Mouse (Mus musculus) heart, postnatal 10 days (tissue): ENCODE results near the gene Calm3. TPM values are rescaled to one million over a fixed set of nuclear protein-coding genes. Genes with fewer than 3 reads are reported as not detected.

ENCODE experiments used
- DNase-seq, 2 experiments: peaks; one replicate each; pipeline ENCODE4 v3.0.0; 2021
- intact Hi-C: fragments of 180-260 bp; cut with DNase I; formaldehyde crosslinking; loops from one replicate; pipeline ENCODE4 v1.15.1; 2025
- total RNA-seq, 2 experiments: library from RNA; stranded (reverse); gene quantifications; 2 replicates each; pipeline ENCODE4 v1.2.3; 2021

The Calm3 gene
- total RNA-seq, 2 experiments from 2014 or later = 252 to 262 TPM

DNA sequence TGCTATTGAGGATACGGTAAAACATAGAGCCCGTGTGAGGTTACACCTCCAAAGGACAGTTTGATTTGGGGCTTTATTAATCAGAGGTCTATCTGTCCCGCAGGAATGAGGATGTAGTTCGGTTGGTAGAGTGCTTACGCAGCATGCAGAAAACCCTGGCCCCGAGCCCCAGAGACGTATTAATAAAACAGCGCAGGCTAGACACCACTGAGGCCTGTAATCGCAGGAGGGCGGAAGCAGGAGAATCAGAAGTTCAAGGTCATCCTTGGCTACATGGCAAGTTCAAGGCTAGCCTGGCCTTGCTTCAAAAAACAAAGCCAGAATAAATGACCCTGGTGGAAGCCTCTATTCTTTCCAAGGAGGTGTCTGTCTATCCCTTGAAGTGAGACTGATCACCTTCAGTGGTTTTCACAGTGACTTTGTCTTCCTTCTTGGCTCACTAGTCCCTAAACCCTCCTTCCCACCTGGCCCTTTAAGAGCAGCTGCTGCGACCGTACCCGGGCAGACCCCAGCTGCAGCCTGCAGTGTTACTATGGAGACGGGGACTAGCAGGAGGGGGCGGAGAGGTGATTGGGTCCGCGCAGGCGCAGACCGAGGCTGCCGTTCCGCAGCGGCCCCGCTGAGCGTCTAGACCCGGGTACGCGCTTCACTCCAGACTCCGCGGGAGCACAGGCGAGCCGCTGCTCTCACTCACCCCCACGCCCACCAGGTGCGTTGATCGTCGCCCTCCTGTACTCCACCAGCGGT, 20.3 kb upstream of the Calm3 start, which contains the start of gene Pnmal2:
Gene Pnmal2 (plus strand): TSS at position 622 of the 747 bp plus-strand sequence.
- peak; percentile 84 to 86 for DNase-seq
- intact Hi-C loops = no loop called here

DNA sequence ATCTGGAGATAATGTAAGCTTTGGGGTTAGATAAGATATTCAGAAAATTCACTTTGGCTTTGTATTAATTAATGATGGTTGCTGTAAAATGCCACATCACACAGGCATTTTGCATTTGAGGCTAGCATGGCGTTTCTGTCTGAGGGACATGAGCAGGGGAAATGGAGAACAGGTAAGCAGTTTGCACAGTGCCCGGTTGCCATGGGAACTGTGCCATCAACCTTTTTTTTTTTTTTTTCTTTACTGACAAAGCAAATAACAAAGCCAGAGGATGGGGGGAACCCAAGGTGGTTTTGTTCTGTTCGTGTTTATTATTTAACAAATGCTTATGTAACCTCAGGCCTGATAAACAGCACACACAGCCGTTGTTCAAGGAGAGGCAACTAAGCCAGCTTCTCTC, 18.9 kb upstream of the Calm3 start:
- intact Hi-C loops = no loop called here
- DNase-seq = no peak

DNA sequence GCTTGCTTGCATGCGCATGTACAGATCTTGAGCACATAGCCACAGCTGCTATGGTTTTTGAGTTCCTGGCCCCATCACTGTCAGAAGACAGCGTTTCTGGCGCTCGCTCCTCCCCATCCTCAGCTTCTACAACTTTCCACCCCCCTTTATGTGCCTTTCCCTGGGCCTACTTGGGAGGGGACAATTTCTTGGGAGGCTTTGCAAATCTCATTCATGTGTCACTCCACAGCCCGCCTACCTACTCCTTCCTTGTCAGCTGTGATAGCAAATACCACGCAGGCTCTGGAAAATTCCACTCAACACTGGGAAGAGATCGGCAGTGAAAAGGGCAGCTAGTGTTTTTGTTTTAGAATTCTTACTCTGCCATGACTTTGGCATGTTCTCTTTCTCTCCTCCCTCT, 16.4 kb upstream of the Calm3 start:
- intact Hi-C loops = no loop called here
- peak; percentile 35 to 38 for DNase-seq

DNA sequence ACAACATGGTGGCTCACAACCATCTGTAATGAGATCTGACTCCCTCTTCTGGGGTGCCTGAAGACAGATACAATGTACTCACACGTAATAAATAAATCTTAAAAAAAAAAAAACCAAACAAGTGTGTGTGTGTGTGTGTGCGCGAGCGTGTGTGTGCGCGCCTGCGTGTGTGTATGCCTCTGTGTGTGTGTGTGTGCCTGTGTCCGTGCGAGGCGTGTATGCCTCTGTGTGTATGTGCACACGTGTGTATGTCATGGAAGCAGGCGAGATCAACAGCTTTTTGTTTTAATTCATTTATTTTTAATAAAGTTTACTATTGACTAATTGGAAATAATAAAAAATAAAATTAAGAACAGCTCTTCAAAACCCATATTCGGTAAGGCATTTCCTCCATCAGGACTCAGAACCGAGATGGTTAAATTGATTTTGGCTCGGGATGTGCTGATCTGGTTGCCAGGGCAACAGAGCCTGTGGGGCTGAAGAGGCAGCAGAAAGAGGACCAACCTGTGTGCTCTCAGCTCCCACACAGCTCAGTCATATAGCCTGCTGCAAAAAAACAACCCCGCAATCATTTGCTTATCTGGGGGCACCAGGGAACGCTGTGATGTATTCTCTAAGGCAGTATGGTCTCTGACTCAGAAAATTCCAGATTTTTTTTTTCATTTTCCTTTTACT, 14.3 kb upstream of the Calm3 start:
- DNase-seq = peak in 1 of 2 experiments; percentile 24
- intact Hi-C loops = no loop called here

DNA sequence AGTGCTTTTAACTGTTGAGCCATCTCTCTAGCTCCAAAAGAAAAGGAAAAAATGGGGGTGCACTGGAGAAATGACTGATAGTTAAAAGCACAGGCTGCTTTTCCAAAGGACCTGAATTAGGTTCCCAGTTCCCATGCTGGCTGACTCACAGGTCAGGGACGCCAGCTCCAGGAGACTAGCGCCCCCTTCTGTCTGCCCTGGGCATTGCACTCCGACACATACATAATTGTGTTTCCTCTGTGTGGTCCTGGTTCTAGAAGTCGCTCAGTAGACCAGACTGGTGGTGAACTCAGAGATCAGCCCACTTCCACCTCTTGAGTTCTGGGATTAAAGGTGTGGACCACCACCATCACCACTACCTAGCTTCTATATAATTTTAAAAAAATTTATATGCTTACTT, 13.4 kb upstream of the Calm3 start:
- intact Hi-C loops = no loop called here
- DNase-seq = no peak

DNA sequence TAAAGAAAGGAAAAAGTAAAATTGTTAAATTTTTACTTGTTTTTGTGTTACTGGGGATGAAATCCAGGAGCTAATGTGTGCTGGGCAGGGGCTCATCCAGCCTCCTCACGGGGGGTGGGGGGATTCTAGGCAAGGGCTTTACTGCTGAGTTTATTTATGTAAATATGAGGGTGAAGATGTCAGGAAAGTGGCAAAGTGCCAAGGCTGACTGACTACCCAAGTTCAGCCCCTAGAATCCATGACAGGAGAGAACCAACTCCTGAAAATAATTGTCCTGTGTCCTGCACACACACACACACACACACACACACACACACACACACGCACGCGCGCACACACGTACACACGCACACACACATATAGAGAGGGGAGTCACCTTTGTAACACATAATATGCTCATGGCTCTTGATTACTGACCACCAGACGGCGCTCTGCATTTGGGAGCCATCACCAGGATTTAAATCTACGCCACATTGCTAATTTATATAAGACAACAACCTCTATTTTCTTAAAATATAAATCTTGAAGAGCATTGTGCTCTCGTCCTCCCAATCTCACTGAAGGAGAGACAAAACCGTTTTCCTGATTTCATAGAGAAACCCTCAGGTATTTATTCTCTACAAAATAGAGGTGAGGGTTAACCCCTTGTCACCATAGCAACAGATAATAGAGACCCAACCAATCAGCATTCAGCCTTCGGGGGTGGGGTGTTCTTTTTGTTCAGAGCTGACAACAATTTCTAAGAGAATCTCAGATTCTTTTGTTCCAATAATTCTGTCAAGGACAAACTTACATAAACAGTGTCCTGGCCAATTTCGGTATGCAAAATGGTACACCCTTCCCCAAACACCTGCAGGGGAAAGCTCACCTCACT, 9.0 kb upstream of the Calm3 start:
- peak; percentile 58 to 78 for DNase-seq
- intact Hi-C loops = loop anchor here (1.0 kb wide), 3 partner anchors 17 to 133 kb away; no protein-coding TSS in a partner anchor

DNA sequence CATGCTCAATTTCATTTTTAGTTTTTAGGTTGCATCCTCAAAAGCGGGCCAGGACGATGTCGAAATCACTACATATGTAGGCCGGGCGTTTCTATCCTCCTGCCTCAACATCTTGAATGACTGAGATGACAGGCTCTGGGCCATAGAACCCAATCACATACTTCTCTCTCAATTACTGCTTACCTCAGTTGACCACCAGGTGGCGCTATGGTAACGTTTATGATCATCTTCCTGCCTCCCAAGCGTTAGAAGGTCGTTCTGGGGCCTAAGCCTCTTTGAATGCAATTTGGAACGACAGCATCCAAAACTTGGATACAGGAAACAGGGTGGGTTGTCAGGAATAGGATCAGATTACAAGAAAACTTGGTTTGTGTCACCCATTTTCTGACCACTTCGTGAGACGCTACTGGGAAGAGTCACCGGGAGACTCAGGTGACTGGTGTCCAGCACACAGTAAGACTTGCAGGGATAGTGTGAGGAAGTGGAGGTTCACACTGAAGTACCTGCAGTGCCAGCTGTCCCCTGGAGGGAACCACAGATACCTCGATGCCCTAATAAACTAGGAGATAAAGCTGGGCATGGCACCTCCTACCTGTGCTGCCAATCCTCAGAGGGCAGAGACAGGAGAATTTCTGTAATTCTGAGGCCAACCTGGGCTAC, 8.2 kb upstream of the Calm3 start:
- intact Hi-C loops = loop anchor here (1.0 kb wide), 2 partner anchors 18 to 70 kb away; no protein-coding TSS in a partner anchor
- DNase-seq = peak; percentile 87 to 93

DNA sequence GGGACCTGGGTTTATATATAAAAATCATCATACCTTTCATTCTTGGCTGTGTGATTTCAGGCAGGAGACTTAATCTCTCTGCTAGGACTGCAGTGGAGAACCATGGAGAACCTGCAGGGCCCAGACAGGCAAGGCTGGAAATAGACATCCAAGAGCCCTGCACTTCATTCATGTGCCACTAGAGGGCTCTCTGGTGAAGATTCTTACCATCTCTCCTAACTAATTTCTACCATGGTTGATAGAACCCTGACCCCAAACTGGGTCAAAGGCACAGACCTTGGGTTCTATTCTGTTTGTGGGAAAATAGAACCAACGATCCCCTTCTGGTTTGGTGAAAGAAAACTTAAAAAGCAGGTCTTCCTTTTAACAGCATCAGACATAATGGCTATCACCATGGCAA, 6.9 kb upstream of the Calm3 start:
- DNase-seq = peak; percentile 80 to 84
- intact Hi-C loops = no loop called here

DNA sequence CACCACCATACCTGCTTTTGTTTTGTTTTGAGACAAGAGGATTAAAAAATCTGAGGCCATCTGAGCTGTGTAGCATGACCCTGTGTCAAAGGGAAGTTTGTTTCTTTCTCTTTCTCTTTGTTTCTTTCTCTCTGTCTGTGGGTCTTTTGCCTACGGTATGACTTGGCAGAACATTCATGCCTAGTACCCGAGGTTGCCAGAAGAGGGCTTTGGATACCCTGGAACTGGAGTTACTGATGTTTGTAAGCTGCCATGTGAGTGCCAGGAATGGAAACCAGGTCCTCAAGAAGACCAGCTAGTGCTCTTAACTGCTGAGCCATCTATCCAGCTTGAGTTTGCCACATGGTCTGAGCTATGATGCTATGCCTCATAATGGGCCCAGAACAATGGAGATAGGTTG, 4.4 kb upstream of the Calm3 start:
- intact Hi-C loops = no loop called here

DNA sequence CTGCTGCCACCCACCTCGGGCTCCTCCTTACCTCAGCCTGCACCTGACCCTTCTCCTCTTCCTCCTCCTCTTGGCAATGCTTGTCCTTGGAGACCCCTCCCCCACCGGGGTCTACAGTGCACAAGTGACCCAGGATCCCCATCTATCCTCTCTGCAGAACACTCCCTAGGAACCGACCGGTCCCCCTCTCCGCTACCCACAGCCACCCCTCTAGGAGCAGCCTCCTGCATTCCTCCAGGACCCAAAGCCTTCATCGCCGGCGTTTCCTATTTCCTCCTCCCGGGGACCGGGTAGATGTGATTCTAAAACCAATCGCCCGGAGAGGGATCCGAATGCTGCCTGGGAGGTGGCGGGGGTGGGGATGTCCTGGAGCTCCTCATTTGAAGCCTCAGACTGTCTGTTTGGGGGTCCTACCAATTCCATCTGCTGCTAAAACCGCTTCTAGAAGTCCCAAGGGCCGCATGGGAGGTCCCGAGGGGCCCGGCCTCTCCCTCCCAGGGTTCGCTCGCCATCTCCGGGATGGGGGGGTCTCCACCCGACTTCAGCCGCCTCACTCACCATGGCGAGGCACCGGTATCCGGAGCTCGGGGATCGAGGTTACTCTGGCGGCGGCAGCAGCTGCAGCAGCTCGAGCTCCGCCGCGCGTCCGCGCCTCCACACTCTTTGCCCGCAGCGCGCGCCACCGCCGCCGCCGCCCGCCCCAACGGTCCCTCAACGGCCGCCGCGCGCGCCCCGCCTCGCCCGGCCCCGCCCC, 454 bp downstream of the Calm3 start:
- no peak for DNase-seq
- intact Hi-C loops = loop anchor here (5.0 kb wide), 1 partner anchor 106 kb away; the partner anchor contains the start of genes Fkrp and Strn4

More for the DNA sequence above, 4.4 kb upstream of the Calm3 start:
- no peak for DNase-seq

DNA sequence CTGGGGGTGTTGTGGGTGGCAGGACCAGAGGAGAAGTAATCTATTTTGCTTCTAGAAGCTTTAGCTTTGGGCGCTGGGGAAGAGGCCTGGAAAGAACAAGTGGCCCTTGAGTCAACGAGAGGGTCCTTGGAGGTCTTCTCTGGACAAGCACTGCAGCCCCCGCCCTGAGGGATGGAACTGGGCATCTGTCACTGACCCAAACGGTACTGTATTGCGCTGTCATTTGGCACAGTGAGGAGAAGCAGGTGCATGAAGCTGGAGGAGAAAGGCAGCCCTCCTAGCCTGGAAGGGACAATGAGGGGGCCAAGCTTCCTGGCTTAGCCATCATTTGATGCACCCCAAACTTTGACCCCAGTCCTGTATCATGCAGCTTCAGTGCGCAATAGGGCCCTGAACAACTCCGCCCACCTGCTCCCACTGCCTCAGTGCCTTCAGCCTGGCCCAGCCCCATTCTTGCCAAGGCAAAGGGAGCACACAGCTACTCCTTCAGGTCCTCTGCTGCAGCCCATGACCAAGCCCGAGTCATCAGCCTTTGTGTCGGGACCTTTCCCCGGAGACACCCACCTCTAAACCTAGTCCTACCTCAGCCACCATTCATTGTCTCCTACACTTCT, 1.4 kb downstream of the Calm3 start:
- intact Hi-C loops = loop anchor here (5.0 kb wide), 1 partner anchor 105 kb away; the partner anchor contains the start of genes Fkrp and Strn4
- DNase-seq = no peak

DNA sequence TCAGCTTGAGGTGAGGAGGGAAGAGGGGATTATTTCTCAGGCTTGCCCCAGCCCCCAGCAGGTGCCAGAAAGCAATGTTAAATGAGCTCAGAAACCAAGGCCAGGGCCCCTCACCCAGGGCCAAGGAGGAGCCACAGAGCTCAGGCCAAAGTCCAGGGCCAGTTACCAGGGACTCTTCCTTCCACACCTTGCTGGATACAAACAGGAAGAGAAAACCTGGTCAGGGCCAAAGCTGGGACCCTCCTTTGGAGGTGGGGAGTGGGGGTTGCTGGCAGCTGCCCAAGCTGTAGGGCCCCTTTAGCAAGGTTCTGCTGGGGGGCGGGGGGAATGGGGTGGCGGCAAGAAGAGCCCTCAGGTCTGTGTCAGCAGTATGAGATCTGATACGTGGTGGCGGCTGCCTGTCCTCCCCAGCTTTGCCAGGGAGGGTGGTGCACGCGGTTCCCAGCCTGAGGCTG, 2.0 kb downstream of the Calm3 start:
- no peak for DNase-seq
- intact Hi-C loops = loop anchor here (5.0 kb wide), 1 partner anchor 105 kb away; the partner anchor contains the start of genes Fkrp and Strn4

DNA sequence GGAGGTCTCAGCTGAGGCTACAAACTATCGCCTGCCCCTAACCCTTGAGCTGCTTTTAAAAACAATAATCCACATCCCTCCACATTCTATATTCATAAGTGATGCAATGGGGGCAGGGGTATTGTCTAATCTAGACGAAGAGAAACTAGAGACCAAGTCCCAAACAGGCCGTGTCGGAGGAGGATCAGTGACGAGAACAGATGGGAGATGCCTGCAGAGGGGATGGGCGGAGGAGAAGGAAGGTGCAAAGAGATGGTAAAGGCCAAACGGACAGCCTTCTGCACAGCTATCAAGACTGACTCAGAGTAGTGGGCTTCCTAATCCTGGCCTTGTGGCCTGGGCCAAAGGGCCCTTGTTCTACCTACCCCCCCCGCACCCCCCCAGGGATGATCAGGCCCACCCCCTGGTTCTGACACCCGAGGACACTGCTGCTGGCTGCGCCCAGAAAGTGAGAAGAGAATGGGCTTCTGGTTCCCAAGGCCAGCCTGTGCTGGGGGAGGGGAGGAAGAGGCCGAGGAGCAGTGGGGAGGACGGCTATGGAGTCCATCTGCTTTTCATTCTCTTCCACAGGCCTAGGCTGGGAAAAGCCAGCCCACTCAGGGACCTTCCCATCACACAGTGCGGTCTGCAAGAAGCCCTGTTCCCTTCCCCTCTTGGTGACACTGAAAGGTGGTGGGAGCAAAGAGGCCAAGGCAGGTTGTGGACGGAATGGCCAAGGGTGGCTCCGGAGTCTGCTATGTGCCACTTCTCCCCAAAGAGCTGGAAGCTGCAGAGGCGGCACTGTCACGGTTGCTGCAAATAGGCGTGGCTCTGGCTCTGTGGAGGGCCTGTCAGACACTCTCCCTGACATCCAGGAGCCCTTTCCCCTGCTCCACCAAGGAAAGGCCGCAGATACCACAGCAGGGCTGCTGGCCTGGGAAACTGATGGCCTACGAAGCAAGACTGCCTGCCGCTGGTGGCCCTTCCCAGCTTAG, 2.8 kb downstream of the Calm3 start:
- peak in 1 of 2 experiments; percentile 48 for DNase-seq
- intact Hi-C loops = loop anchor here (5.0 kb wide), 1 partner anchor 104 kb away; the partner anchor contains the start of genes Fkrp and Strn4

DNA sequence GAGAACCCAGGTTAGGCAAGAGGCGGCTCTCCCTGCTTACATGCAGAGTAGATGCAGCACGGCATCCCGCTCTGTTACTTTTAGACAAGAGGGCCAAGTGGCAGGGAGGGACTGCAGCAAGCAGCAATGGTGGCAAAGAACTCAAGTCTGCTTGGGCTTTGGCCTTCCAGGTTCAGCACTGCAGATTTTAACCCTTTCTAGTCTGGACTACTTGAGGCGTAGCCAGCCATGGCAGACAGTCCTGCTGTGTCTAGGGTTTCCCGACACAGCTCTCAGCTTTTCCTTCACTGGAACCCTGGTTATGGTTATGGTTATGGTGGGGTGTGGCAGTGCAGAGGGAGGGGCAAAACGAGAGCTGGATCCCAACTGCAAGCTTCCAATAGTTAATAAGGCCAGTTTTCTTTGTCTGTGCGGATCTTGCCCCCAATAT, 3.7 kb downstream of the Calm3 start:
- no peak for DNase-seq
- intact Hi-C loops = loop anchor here (5.0 kb wide), 1 partner anchor 103 kb away; the partner anchor contains the start of genes Fkrp and Strn4

DNA sequence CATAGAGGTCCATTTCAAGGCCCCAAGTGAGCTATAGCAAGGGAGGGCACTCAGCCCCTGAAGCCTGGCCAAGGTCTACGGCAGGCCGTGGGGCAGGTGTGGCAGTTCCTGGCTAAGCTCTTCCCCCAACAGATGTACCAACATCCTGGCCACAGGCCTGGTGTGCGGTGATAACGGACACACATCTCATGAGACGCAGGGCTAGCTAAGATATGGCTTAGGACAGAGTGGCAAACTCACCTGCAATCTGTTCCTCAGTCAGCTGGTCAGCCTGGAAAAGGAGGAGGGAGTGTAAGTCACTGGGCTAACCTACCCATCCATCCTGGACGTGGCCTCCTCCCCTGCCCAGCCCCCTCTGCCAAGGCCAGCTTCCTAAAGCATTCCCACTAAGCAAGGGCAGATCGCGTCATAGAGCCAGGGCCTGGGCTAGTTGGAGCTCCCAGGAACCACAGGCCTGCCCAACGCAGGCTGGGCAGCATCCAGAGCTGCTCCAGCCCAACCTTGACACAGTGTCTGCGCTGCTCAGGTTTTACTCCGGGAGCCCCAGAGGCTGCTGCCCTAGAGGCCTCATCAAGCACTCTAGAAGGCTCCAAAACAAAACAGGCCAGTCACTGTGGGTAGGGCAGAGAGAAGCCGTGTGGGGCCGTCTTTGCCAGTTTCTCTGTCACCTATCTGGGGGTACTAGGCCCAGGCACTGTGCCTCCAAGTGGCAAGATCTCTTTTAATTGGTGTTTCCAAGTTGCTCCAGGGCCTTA, 4.3 kb downstream of the Calm3 start:
- no peak for DNase-seq
- intact Hi-C loops = loop anchor here (5.0 kb wide), 1 partner anchor 102 kb away; the partner anchor contains the start of genes Fkrp and Strn4

DNA sequence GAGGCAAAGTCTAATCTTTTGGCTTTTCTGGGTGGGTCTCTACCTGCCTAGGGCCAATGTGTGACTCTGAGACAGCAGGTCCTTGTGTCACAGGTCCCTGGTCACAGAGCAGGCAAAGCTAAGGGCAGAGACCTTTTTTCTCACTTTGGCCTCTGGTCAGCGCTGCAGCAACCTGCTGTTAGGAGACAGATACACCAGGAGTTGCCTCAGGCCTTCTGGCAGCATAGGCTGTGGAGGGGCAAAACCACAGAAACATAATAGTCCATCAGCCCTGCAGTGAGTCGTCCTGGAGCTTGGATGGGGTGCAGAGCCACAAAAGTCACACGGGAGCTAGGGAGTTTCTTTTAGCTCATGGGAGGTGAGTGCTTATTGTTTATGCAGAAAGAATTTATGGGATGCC, 5.2 kb downstream of the Calm3 start:
- intact Hi-C loops = no loop called here
- no peak for DNase-seq

DNA sequence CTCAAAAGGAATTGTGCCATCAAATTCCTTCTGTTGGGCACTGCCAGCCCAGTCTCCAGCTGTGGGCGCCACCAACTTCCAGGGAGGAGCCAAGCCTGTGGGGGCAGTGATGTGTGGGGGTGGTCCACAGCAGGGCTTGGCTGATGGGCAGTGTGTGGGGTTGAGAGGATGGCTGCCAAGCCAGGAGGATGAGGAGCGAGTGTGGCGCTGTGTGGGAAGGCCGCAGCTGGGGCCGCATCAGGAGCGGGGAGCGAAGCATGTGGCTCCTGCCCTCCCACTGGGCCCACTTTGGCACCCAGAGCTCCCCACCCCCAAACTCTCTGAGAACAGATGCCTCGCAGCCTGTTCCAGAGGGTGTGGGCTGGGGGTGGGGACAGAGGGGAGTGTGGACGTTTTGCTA, 5.9 kb downstream of the Calm3 start:
- intact Hi-C loops = no loop called here
- no peak for DNase-seq
